Mouse (Mus musculus) kidney, adult 9 months (tissue): Measurements from ENCODE around the gene Leprot.

Source experiments
- DNase-seq: peaks from one replicate; pipeline ENCODE4 v3.0.0; 2022

Leprot gene

DNA sequence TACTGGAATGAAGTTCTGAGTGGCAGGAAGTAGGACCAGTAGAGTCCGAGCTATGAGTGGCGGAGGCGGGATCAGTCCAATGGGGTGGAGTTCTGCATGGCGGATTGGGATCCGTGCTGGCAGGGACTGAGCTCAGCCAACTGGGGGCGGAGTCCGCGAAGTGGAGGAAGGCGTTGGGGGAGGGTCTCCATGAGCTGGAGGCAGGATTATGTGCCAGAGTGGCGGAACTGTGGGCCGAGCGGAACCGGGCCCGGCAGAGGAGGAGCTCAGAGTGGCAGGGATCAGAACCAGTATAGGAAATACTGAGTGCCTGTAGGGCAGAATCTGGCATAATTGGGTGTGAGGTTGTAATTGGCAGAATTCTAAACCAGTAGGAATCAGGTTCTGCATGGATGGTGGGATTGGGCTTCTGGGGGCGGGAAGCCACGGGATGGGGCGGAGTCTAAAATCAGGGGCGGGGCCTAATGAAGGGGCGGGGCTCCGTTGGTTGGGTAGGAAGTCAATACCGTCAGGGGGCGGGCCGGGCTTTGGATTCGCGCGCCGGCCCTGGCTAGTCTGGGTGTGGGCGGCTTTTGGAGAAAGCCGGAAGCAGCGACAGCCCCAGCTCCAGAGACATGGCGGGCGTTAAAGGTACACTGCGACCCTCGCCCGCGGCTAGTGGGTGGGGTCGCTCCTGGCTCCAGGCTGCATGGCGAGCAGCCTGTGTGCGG lies at the start of gene Leprot:
Gene Leprot, plus strand, starts transcription at position 523 of the 710 bp plus-strand sequence.
- DNase-seq: peak; percentile 100

DNA sequence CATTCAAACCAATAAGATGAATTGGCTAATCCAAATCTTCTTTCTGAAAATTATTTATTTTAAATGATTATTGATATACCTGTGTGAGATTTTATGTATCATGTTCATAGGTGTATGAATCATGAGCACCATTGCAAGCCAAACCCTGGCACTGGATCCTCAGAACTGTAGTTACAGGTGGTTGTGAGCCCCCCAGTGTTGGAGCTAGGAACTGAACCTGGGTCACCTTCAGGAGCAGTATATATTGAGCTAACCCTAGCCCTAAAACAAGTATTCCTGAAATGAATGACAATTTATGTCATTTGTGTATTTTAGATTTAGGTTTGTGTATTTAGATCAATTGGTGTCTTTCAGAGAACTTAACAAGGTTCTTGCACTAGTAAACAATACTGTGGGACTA lies 45.8 kb upstream of the Leprot start:
- DNase-seq: peak; percentile 19

DNA sequence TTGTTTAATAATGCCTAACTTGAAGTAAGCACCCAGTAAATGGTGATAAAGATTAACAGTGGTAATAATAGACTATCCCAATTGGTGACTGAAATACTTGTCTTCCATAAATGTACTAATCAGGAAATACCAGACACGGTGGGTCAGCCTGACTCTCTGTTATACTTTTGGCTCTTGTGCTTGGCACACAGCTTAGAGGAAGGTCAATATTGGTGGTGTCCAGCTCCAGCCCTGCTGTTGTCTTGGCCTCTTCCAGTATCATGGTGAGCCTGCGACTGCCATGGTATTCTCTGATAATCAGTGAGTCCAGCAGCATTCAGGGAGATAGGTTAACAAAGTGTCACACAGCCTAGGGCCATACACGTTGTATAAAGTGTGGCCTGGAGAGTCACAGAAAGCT lies 43.9 kb upstream of the Leprot start:
- no peak for DNase-seq

DNA sequence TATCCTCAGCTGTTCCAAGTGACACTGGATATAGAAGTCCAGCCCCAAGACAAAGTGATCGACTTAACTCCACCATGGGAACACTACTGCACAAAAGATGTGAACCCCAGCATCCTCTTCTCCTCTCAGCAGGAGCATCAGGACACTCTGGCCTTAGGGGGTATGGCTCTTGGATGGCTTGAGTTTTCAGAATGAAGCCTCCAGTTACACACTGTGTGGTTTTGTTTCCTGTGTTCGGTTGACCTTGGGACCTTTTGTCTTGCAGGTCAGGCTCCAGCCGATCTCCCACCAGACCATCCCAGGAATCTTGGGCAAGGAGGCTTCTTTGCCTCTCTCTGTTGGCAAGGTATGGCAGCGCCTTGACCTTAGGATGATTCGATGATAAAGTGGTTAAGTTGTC lies 31.0 kb upstream of the Leprot start:
- DNase-seq: no peak

DNA sequence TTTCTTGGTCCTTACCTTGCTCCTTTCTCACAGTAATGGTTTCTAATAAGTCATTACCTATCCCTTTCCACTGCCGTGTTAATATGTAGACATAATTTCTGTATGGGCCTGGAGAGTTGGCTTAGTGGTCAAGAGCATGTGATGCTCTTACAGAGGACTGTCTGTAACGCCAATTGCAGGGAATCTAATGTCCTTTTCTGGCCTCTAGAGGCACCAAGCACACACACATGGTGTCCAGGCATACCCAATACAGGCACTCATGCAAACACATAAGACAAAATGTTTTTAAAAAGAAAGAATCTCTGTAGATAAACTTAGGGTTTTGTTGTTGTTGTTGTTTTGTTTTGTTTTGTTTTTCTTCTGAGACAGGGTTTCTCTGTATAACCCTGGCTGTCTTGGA lies 29.8 kb upstream of the Leprot start:
- DNase-seq: no peak

DNA sequence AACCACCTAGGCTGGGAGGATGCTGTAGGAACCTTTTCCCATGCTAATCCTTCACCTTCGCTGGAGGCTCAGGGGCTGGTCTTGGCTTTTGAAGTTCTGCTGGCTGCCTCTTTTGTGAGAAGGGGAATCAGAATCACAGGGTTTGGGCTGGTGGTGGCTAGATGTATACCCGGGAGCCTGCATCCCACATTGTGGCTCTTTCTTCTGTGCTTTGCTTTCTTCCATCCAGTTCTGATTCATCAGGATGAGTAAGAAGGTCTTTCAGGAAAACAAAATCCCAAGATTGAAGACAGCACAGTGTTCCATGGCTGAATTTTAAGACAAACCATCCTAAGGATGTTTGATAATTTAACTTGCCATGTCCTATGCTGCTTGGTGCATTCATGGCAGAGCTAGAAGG lies 27.3 kb upstream of the Leprot start:
- DNase-seq: no peak

DNA sequence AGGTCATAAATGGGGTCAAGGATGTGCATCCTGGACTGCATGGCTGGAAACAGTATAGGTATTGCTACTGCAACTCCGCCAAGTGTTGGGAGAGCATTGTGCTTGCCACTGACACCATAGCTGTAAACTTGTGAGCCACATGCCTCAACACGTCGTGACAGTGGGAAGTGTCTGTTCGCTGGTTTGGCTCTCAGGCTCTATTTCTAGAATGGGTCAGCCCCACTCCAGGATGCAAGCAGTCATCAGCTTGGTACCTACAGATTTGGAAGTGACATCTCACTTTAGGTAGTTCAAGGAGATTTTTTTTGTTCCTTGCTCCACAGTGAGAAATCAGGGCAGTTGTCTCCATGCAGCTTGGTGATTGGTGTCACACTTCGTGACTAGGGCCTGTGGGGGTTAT lies 26.3 kb upstream of the Leprot start:
- no peak for DNase-seq

DNA sequence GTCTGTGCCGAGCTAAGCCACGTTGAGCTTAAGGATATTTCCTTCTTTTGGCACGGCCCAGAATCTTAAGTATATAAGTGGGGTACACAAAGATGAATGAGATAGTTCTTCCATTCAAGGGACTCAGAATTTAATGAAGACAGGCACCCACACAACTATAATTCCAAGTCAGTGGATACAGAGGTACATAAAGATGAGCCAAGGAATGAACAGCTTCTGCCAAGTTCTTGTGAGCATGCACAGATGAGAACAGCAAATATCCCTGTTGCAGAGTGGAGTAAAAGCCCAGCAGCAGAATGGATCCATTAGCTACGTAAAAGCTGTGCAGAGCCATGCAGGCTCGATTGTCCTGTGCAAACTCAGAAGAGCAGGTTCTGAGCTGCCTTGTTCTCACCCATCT lies 22.2 kb upstream of the Leprot start:
- no peak for DNase-seq

DNA sequence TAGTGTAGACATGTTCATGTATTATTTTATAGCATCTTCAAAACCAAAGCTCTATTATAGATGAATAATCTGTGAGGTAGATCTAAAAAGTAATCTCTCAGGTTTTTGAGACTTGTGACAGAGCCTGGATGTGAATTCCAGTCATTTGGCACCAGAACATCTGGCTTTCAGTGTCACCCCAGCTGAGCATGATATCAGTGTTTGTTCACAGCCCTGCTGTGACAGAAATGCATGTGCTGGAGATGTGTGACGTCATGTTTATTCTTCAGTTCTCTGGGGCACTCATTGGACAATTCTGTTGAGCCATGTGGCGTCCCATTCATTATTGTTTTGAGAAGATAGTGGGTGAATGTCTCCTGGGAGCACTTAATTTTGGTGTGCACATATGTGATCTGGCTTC lies 11.9 kb upstream of the Leprot start:
- DNase-seq: no peak

DNA sequence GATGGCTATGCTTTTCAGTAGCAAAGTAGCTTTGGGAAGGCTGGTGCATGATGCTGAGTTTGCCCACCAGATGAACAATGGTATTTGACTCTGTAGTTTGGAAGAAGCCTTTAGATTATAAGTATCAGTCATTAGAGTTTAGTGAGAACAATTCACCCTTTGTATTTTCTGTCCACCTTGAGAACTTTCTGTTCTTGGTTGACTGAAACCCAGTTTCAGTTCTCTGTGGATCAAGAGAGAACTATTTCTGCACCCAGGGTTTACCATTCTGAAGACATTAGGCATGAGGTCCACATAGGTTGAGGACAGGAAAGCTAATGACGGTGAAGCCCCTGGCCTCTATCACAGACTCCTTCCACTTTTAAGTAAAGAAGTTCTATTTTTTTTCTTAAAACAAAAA lies 10.0 kb upstream of the Leprot start:
- DNase-seq: no peak

DNA sequence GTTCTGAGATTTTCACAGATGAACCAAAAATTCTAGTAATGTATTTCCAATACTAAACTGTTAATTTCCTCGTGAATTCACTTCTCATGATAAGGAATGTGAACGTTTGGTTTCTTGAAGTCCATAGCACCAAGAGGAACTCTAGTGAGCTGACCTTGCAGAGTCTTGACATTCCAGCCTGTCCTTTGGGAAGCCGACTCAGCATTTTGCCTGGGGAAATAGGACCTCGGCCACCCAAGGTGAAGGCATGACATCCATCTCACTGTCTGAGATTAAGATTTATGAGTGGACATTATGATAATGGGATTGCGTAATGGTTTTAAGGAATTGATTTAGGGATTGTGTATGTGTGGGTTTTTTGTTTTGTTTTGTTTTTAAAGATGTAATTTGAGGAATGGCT lies 6.9 kb upstream of the Leprot start:
- DNase-seq: no peak

DNA sequence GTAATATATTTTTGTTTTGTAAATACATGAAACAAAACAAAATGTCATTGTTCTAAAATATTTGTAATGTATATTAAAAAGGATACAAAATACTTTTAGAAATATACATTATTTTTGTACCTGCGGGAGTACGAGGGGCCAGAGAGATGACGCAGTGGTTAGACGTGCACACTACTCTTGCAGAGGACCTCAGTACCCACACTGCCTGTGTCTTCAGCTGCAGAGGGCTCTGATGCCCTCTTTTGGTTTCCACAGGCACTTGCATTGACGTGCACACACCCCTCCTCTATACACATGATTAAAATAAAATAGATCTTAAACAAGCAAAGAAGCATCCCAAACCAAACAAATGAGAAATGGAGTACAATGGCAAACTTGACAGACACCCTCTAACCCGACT lies 4.8 kb upstream of the Leprot start:
- no peak for DNase-seq

DNA sequence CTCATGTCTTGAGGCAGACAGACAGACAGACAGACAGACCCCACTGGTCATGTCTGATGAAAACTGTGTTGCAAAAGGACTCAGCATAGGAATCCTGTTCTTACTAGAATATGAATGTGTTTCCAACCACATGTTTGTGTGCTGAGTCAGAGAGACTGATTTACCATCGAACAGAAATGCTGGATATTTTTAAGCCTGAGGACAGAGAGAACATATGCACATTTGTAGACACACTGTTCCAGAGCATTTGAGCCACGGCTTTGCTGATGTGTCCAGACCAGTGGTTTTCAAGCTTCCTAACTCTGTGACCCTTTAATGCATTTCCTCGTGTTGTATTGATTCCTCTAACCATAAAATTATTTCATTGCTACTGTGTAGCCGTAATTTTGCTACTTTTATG lies 4.3 kb upstream of the Leprot start:
- no peak for DNase-seq

DNA sequence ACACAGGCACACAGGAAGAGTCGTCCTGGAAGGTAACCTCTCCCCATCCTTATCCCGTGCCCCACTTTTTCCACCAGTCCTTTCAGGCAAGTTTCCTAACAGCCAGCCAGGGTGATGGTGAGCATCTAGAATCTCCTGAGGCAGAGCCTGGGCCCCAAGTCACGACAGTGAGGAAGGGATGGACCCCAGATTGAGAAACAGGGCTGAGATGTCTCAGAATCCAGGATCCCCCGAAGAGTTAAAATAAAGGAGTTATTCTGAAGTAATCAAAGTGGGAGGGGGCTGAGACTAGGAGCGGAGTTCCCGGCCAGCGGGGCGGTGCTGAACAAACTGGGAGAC lies 692 bp upstream of the Leprot start:
- DNase-seq: no peak

DNA sequence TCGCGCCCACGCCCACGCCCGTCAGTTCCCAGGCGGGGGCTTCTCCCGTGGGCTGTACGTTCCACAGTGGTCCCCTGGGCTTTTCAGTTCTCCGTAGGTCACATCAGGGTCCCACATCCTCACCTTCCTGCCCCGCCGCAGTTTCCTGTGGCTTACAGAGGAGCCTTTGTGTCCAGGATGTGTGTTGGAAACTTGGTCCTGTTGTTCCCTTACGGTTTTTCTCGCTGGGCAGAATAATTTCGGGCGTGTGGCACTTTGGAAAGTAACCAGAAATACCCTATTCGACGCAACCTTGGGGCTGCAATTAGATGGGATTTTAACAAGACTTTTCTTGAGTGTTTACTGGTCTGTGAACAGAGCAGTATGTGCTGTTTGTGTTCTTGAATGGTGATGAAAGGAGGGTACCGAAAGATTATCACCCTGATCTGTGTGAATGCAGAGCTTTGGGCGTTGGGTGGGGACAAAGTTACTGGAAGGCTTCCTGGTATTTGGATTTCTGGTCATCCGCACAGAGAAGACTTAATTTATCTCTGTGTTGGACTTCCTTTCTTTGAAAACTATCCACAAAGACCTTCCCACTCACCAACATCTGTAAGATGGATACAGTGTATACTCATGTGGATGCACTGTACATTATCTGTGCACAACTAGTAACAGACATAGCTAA lies 591 bp downstream of the Leprot start:
- DNase-seq: peak; percentile 61

DNA sequence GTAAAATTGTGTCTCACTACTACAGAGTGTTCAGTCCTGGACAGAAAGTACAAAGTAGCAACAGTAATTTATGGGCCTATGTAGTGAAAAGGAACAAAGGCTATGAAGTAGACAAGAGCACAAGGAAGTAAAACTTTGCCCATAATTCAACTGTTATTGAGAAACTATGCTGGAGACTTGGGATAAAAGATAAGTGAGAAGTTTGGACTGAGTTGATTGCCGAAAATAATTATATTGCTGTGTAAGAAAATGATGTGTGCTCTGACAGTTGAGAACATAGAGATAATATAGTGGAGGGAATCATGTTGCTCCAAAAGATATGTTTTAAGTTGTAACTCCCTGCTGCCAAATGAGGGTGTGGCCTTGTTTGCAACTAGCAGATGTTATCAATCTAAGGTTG lies 1.2 kb downstream of the Leprot start:
- no peak for DNase-seq

DNA sequence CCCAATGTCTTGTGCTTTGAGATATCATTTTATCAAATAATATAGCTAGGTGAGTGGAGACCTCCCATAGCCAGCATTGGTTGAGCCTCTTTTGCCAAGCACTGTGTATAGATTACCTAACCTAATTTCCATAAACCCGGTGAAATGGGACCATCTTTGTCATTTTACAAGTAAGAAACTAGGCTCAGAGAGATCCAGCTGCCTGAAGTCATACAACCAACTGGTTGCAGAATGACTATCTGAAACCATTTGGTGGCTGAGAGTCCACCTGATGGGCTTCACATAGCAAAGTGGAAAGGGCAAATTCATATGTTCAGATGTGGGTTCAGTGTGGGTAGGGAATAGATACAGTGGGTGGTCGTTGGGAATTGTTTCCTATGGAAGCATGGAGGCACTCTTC lies 3.4 kb downstream of the Leprot start:
- no peak for DNase-seq

DNA sequence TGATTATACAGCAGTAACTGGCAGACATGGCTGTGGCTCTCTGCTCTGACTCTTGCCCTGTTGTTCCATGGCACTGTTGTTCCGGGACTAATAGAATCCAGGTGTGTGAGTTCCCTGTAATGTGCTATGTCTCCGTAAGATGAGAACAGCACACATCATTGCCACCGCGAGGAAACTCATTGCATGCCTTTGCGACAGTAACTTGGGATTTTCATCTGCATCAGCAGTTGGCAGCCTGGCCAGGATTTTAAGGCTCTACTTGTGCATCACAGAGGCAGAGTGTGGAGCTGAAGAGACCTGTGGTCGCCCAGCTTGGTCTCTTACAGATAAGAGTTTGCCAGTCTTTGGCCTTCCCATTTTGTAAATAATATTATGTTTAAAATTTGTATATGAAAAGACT lies 6.7 kb downstream of the Leprot start:
- DNase-seq: no peak

DNA sequence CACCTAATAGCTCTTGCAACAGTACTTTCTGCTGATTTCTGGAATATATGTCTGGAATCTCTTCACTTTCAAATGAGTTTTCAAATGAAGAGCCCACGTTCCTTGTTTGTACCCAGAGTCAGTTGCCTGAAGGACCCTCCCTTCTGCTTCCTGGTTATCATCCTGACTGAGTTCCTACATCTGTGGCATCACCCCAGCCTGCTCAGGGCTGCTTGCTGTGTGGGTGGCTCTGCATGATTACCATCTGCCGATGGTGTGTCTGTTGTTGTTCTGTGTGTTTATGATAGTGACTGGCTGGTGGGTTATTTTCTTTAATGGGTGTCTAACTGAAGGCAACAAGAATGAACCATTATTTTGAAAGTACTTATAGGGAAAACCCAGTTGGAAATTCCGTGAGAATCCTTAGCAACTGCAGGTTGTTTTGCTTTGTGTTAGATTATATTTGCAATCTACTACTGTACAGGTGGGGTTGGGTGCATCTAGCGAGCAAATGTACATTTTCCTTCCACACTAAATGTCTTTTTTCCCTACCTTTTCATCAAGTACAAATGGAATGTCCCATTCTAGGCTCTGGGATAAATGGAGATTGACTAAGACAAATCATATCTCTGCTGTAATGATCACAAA lies 7.4 kb downstream of the Leprot start:
- no peak for DNase-seq

DNA sequence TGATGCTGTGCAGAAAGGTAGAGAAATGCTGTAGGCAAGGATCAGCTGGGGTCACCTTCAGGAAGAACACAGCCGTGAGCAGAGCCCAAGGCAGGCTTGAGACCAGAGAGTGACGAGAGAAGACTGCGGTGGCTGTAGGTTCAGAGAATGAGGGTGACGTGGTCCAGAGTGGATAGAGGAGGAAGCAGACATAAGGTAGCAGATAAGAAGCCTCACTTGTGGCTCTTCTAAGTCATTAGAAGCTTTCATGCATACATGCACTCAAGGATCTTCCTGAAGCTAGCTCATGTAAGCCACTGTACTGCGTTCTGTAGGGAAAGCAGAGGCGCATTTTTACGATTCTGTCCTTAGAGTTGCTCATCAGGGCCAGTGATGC lies 7.9 kb downstream of the Leprot start:
- no peak for DNase-seq

DNA sequence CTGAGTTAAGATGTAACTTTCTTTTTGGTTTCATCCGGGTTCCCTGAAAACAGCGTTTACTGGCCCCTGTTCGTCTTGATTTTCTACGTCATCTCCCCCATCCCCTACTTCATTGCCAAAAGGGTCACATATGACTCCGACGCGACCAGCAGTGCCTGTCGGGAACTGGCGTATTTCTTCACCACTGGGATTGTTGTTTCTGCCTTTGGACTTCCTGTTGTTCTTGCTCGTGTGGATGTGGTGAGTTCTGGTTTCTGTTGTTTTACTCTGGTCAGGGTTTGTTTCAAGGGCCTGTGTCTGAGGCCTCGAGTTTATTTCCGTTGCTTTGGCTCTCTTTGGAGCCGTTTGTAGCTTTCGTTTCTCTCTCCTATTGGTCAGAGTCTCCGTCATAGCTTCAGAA lies 8.5 kb downstream of the Leprot start:
- DNase-seq: no peak

DNA sequence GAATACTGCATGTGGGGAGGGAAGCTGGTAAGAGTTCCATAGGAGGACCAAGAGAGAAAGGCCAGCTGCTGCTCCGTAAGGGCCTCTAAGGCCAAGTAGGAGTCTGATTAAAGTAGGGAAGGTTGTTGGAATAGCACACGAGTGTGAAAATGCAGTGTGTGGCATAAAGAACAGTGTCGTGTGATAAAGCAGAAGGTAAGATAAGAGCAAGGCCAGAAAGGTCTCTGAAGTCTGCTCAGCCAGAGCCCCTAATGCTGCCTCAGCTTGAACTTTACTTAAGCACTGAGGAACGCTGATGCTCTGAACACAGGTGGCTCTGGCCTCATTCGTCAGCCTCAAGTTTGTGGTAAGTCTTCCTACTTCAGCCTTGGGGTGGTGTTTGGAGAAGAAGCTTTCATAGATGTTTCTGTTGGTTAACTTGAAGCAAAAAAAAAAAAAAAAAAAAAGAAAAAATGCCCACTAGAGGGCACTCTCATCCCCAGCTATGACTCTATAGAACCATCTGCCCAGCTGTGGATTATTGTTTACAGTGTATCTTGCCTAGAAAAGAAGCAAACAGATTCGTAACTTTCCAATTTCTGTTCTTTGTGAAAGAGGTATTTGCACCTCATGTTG lies 9.5 kb downstream of the Leprot start:
- DNase-seq: no peak

DNA sequence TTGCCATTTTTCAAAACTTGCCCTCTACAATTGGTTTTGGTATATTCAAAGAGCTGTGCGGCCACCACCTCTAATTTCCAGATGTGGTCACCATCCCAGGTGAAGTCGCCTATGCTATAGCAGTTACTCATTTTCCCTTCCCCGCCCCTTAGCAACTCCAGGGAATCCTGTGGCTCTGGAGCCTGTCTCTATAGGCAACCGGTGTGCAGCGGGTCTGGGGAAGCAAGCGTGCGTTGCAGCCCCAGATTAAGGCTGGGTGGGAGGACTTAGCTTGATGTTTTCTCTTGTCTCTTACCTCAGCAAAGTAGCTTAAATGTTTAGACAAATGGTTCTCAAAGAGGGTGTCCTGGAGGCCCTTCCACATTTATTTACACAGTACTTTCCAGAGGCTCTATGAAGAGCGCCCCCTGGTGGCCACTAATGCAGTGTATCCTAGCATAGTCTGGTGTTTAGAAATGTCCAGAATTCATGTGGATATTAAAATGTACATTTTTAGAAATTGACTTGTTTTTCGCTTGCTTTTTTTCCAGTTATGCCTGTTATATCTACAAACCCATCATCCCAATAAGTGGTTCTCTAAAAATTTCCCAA lies 16.7 kb downstream of the Leprot start:
- peak; percentile 46 for DNase-seq

DNA sequence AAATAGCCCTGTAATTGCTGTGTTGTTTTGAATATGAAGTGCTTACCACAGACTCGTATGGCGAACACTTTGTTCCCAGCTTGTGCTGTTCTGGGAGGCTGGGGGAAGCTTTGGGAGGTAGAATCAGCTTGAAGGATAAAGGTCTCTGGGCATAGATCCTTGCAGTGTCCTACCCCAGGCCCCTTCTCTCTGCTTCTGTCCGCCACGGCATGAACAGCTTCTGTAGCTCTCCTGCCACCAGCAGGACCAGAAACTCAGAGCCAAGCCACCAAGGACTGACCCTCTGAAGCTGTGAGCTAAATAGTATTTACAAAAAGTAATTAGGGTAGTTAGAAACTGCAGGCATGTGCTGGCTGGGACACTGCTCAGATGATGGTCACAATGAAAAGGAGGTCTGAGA lies 17.2 kb downstream of the Leprot start:
- no peak for DNase-seq
